Mouse (Mus musculus) cerebellum, adult 9-10 months (tissue): Measurements from ENCODE around the gene Gnai2.

Source experiments
- DNase-seq: peaks from one replicate; pipeline ENCODE4 v3.0.0; 2022

The Gnai2 gene

DNA sequence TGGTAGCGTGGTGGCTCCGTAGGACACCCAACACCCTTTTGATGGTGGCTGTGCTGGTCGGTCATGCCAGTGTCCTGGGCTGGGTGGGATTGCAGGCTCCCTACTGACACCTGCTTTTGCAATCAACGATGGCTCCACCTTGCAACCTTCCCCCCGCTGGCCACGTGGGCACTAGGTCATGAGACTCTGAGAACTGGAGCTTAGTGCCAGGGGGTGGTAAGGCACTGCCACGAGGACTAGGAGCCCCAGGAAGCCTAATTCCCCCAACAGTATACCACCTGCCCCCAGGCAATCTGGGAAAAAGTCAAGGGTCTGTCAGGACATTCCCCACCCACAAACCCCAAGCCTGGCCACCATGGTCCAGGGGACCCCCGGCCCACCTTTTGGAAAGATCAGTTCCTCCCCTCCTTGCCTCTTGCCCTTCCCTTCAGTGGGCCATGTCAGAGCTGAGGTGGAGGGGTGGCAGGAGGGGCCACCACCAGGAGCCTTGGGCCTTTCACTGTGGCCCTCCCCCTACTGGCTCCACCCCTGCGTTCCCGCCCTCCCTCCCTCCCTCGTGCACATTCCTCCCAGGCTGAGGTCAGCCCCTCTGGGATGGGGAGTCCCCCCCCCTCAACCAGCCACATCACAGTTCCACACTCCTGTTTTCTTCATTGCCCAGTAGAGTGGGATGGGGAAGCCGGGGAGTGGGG is 26.3 kb downstream of the Gnai2 start, which contains the start of gene Sema3b:
Sema3b (minus strand) TSS at position 489 of the 692 bp plus-strand sequence.
- no peak for DNase-seq

DNA sequence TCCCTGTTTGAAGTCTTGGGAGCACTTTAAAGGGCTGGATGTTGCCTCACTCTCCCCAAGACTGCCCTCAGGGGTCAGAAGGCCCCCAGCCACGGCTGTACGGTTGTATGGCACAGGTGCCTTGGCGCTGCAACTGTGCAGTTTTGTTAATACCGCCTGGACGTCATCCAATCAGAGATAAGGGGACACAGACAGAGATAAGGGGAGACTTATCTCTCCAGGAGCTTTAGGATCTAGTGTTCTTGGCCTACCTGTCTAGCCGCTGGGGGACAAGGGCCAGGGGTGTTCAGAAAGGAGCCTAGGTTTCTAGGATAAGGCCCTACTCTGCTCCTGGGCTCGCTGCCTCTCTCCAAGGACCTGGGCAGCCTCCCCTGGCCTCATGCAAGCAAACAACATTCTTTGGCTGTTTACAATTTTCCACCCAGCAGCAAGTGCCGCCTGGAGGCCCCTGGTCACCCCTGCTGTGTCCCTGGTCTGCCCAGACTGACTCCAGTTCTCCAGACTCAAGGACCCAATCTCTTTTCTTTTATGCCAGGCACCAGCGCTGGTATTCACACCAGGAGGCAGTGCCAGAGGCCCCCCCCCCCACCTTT is 27.4 kb downstream of the Gnai2 start:
- no peak for DNase-seq

DNA sequence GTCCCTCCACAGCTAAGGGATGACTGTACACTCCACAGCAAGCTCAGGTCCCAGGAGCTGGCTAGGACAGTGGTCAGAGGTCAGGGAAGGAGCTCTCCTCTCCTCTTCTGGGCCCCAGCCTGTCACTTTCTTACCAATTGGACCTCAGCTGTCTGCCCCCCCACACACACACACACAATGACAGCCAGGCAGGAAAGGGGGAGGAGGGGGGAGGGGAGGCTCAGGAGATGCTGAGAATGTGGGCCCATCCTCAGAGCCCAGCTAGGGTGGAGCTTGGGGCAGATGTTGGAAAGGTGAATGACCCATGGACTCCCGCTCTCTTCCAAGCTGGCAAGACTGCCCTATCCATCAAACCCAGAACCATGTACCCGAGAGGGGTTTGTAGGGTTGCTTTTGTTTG is 28.1 kb downstream of the Gnai2 start:
- DNase-seq: no peak

DNA sequence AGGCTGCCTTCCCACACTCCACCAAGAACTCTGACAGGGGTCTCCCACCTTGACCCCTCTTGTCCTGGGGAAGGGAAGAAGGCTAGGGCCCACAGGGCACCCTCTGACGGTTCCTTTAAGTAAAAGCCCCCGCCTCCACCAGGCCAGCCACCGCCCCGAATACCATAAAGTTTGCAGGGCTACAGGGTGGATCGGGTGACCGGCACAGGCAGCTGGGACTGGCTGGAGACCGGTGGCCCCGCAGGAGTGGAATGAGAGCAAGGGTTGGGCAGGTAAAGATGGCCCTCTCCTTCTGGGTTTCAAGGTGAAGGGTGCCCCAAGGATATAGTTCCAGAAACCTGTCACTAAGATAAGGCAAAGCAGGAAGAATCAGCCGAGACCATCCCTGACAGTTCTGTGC is 28.6 kb downstream of the Gnai2 start:
- DNase-seq: no peak

DNA sequence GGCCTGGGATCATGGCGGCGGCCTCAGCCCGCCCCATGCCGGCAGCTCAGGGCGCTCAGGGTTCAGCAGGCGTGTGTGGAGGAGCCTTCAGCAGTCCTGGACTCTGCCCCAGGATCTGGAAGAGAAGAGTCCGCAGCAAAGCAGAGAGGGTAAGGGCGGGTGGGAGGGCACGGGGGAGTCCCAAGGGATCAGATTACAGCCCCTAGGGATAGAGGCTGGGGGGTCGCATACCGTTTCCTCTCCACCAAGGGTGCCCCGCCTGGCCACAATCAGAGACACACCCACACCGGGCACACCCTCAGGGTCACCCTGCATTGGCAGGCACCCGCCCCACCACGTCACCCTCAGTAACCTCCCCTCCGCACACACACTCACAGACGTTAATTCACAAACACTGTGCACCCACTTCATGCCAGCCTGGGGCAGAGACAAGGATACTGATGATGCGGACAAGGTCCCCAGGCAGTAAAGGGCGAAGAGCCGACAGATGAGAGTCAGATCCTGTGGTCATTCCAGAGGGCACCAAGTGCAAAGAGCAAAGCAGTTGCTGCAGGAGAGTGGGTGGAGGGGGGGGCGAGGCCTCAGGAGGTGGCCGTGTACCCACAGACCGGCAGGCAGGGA is 30.0 kb downstream of the Gnai2 start:
- no peak for DNase-seq

DNA sequence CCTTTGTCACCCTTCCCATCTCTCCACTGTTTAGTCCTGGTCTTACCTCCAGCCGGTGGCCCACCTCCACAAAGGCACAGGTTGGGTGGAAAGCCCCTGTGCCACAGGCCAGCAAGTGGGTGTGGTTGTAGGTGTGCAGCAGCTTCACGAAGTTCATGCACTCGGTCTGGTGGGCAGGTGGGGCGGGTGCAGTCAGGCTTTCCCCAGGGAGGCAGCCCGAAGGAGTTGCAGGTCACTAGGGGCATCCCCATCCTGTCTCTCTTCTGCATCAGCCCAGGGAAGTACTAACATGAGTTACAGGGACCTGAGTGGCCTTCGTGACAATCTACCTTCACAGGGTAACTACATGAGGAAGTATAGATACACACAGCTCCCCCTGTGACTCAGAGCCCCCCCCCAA is 31.9 kb downstream of the Gnai2 start:
- DNase-seq: no peak

DNA sequence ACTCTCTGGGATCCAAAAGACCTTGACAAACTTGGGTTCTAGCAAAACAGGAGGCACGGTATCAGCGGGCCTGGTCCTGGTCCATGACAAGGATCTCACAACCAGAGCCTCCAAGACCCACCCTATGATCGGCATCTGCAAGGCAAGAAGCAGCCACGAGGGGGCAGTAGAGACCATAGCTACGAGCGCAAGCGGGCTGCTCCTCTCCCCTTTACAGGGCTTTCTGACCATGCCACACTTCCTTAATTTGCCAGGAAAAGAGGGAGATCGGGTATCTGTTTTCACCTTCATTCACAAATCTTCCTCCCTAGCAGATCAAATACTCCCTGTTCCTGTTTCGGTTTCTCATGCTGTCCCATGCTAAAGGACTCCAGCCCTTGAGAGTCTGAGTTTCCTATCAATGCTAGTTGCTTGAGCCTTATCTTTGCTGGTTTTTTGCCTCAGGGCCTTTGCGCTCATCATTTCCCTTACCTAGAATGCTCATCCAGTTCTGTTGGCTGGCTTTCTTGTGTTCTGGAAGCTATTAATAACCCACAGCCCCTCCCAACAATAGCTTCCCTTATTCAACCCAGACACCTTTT is 33.0 kb downstream of the Gnai2 start:
- DNase-seq: peak; percentile 93

DNA sequence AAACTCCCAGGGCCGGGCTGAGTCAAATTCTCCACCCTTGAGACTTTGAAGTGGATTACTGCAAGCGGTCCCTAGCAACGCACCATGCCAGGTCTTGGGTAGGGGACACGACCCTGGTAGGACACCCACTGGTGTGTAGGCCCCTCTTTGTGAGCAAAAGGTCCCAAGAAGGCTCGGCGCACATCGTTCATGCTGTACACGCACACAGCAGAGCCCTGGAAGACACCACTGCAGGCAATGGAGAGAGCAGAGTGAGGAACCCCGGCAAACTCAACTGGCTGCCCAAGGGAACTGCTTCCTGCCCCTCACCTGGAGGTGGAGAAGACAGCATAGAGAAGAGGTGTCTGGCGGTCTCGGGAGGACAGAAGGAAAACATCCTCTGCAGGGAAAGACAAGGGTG is 33.9 kb downstream of the Gnai2 start:
- DNase-seq: no peak

DNA sequence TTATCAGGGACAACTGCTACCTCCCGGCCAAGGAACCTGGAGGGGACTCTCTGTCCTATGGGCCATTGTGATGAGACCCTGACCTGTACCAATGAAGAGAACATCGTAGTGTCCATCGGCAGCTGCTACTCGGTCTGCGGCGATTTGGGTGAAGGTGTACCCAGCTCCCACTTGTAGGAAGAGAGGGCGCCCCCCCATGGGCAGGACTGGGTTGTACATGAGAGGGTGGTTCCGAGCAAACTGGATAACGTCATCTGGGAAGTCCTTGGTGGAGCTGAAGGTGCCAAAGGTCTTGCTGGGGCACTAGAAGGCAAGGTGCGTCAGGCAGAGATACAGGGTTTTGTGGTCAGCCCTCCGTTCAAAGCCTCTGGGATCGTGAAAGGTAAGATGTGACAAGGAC is 34.4 kb downstream of the Gnai2 start:
- DNase-seq: peak; percentile 67

DNA sequence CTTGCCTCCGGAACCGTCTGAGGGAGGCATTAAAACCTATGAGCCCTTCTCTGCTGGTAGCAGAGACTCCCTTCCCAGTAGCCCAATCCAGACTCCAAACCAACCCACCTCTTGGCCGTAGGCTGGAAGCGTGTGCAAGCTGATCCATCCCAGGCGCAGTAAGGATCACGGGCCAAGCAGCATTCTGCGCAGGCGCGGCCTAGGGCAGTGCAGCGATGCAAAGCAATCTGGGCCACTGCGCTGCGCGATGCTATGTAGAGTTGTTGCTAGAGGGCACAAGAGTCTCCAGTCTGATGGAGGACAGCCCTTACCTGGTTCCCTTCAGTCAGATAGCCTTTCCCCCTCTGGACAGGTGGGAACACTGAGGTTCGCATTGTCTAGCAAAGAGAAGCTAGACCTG is 35.3 kb downstream of the Gnai2 start:
- peak; percentile 66 for DNase-seq

DNA sequence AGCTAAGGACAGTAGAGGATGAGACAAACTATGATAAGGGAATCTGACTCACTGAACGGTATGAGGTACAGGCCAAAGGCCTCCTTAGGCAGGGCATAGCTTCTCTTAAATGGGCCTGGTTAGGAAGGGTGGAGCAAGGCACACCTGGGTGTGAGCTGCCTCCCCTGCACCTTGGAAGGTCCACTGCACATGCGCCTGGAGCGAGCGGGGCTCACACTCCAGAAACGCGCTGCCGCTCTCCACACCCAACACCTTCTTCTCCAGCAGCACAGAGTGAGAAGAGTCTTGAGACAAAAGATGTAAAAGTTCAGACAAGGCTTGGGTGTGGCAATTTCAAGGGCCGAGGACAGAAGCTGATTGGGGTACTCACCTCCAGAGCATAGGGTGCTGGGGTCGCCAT is 35.7 kb downstream of the Gnai2 start:
- DNase-seq: no peak

DNA sequence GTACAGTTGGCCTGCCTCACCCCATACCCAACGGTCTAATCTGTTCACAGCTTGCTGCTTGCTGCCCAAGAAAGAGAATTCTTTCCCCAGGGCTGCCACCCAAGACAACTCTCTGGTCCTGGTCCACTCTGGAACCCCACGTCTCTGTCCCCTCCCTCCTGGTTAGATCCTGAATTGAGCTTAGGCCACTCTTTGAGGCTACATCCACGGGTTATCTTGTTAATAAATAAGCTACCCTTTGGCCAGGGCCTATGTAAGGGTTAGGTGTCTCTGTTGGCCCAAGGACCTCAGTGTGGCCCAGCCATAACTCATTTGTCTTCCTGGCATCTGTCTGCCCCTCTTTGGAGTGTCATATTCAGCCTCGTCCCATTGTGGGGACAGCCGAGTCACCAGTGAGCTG is 36.8 kb downstream of the Gnai2 start:
- no peak for DNase-seq

DNA sequence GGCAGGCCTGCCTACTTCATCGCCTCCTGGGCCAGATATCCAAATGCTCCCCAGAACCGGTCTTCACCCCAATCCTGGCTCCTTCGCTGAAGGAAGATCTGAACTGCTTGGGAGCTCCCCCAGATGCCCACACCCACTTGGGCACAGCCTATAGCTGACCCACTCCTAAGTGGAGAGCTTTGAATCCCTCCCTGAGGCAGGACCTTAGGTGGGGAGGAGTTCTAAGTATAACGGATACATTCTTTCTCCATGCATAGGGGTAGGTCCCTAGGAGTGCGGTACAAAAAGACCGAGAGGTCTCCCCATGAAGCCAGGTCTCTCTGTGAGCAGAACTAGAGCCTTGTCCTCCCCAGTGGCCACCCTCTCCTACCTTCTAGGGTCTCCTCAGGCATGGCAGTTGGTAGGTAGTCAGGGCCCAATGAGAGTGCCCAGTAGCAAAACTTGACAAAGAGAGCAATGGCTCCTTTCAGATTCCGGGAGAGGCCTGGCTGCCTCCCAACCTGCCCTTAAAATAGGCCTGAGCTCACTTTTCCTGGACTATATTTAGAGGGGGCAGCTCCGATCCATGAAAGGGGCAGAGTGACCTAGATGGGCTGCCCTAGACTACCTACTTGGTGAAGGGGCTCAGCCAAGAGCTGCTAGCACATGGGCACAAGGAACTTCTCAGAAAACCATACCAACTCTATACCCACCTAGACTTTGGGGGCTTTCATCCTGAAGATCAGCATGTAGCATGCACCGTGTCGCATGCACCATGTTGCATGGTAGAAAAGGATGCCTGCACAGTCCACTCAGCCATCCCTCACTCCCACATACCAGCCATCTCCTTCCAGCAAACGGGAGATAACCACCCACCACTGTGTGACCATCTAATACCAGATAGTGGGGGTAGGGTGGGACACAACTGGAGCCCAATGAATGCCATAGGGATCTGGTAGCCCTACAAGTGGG is 38.3 kb downstream of the Gnai2 start:
- no peak for DNase-seq

DNA sequence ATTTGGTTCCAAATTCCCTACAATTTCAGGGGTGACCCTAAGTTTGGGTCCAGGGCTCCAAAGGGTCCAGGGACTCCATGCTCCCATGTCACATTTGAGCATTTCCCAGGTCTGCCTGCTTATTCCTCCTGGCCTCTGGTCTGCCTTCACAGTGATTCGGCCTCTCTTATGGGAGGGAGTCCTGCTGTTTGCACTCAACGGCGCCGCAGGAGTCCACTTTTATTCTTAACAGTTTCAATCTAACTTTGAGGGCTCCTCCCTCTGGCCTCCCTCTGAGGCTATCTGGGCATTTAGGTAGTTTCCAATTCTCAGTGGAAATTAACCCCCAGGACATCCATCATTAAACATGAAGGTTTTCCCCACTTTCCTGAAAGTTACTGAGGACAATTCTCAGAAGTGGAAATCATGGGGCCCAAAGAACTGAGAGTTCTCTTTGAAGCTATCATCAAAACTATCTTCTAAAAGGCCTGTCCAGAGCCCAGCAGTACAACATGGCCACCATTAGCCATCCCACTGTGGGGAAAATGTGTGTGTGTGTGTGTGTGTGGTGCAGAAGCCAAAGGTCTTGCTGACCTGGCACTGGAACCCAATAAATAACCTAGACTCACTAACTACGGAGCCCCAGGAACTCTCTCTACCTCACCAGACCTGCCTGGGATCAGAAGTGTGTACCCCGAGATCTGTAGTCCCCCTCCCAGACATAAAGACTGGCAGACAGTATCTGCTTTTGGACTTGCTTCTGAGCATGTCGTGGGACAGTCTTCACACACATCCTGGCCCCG is 40.7 kb downstream of the Gnai2 start:
- DNase-seq: no peak

DNA sequence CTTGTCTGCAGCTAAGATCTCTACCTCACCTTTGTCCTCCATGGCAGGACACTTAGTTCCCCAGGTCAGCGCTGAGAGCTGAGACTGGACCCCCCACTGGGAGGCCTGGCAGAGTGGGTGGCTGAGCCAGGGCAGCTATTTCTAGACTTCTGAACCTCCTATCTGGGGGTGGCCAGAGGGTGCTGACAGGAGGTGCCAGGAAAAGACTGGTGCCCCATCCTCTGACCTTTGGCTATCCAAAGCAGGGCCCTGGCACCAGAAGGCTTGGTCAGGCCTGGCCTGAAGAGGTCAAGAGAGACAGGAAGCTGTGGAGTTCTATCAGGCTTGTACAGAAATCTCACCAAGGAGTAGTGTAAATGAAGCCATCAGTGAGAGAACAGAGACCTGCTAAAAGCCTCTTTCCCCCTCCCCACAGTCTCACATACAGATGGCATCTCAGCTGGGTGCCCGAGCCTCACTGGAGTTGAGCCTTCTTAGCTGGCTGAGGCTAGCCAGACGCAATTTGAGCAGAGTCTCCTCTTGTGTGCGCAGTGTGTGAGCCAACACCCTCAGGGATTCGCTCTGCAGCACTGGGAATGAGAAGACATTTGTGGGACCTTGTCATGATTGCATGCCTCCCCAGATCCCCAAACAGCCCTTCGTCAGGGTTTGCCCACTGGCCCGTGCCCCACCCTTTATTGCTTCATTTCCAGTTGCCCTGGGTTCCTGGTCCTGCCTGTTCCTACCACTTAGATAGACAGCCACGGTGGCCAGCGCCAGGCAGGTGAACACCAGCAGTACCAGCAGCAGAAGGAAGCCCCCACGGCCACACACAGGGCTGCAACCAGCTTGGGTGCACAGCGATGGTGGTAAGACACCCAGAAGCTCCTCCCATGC is 41.8 kb downstream of the Gnai2 start:
- peak; percentile 93 for DNase-seq

DNA sequence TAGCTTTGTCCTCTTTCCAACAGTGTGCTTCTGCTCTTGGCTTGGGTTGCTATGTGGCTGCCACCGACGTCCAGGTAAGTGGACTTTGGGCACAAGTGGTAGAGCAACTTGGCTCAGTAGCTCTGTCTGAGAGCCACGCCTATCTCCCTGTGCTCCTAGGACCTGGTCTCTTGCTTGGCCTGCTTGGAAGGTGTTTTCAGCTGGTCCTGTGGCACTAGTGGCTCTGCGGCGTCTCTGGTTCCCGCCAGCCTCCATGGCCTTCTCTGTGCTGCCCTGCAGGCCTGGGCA is 44.5 kb downstream of the Gnai2 start:
- DNase-seq: no peak

DNA sequence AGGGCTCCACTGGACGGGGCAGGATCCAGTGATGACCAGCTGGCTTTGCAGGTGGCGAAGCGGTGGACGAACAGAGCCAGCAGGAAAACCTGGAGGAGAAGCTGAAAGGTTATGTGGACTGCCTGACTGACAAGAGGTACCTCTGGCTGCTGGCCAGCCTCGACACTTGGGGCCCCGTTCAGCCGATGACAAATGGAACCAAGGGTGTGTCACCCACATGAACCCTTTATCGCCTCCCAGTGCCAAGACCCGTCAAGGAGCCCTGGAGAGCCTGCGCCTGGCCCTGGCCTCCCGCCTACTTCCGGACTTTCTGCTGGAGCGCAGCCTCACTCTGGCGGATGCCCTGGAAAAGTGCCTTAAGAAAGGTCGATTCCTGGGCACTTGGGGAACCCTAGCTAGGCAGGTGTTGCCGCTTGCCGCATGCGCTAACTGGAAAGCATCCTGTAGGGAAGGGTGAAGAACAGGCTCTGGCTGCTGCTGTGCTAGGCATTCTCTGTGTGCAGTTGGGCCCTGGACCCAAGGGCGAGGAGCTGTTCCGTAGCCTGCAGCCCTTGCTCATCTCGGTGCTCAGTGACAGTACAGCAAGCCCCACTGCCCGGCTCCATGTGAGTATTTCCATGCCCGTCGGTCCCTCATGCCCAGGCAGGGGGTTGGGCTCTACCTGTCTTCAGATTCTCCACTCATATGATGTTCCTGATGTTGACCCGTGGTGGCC is 45.0 kb downstream of the Gnai2 start:
- DNase-seq: no peak

DNA sequence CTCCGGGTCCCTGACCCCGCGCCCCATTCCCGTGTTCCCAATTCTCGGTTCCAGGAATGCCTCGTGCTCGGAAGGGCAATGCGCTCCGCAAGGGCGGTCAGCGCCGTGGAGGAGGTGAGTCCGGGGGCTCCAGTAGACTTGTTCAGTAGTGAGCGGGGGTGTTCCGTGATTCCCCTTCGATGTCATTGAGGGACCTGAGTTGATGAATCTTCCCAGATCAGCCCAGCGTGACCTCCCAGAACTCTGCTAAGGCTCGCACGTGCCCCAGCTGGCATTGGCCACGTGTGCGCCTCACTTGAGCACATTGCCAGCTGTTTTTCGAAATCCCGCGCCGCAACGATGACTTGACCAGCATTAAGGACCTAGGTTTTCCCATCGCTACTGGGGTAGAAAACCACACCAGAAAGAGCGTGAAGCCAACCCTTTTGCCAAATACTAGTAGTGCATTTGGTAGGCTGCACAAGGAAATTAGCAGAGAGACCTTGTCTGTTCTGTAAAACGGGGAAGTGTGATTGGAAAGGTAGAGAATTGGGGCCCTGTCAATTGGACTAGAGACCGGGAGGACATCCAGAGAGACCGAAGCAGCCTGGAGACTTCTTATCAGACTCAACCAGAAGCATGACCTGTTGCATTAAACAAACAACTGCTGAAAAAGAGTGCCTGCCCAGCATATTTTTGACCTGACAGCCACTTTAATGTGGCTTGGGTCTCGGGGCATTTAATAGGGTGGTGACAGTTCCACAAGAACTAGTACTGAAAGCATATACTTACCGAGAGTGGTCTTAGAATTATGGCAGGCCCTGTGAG is 47.1 kb downstream of the Gnai2 start:
- DNase-seq: no peak

DNA sequence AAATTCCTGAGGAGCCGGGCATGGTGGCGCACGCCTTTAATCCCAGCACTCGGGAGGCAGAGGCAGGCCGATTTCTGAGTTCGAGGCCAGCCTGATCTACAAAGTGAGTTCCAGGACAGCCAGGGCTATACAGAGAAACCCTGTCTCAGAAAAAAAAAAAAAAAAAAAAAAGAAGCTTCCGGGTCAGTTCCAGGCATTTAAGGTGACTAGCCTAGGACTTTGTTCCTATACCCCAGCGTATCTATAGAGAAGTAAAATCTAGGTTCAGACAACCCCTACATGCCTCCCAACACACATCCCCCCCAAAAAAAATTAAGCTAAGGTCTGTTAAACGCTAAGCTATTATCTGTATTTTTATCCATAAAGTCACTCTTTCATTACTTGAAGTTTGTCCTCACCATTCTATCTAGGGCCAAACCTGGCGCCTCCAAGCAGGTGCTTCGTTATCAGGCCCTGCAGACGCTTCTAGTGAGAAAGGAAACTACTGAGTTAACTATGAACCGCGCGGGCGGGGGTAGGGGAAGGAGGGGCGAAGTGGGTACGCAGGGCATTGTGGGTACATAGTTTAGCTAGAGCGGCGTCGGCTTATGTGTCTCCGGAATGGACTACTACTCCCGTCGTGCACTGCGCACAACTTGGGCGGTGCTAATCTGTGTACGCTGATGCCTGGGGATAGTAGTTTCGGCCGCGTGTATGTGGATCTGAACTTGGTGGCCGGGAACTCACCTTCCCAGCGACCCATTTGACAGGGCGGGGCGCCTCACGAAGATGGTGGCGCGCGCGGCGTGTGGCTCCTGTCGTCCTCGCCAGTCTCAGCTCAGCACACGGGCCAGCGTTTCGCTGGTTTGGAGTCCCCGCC is 48.0 kb downstream of the Gnai2 start, which contains the start of gene Ifrd2:
Ifrd2 (plus strand) TSS at position 669 of the 859 bp plus-strand sequence.
- peak; percentile 99 for DNase-seq
